Mouse (Mus musculus) gastrocnemius, adult 8-10 months (tissue): Measurements from ENCODE around the gene Cdh26. TPM values are rescaled to one million over a fixed set of nuclear protein-coding genes. Genes with fewer than 3 reads are reported as not detected.

ENCODE experiments used
- DNase-seq, 2 experiments: peaks; one replicate each; pipeline ENCODE4 v3.0.0; 2022; ENCODE audit warnings: low spot score in 2 of 2
- total RNA-seq, 4 experiments: library from RNA; stranded (reverse); gene quantifications; 2 replicates each; pipeline ENCODE4 v1.2.4; 2022

The Cdh26 gene
- total RNA-seq, 4 experiments from 2014 or later = not detected

- DNase-seq = no peak
Measured at GRCm38 (mm10) chr2:178508279-178508678, 77.9 kb downstream of the Cdh26 start.

- no peak for DNase-seq
Measured at GRCm38 (mm10) chr2:178513043-178513442, 82.7 kb downstream of the Cdh26 start.

GRCm38 (mm10) chr2:178513636-178514071 is 83.3 kb downstream of the Cdh26 start:
- DNase-seq = no peak

- no peak for DNase-seq
Measured at GRCm38 (mm10) chr2:178516421-178516820, 86.1 kb downstream of the Cdh26 start.

GRCm38 (mm10) chr2:178516941-178517340 is 86.6 kb downstream of the Cdh26 start:
- DNase-seq = no peak

- DNase-seq = no peak
Measured at GRCm38 (mm10) chr2:178519321-178519720, 89.0 kb downstream of the Cdh26 start.

GRCm38 (mm10) chr2:178520216-178520615 is 89.9 kb downstream of the Cdh26 start:
- no peak for DNase-seq

- no peak for DNase-seq
Measured at GRCm38 (mm10) chr2:178522331-178522730, 92.0 kb downstream of the Cdh26 start.

- no peak for DNase-seq
Measured at GRCm38 (mm10) chr2:178522786-178523185, 92.5 kb downstream of the Cdh26 start.

GRCm38 (mm10) chr2:178526776-178527175 is 96.4 kb downstream of the Cdh26 start:
- no peak for DNase-seq

- DNase-seq = no peak
Measured at GRCm38 (mm10) chr2:178531226-178531625, 100.9 kb downstream of the Cdh26 start.

- DNase-seq = no peak
Measured at GRCm38 (mm10) chr2:178536574-178536973, 106.2 kb downstream of the Cdh26 start.

Other genes starting within 250 kb of the Cdh26 start
- gene Sycp2, start 22.8 kb upstream of the Cdh26 start, total RNA-seq = not detected
- 1 to 10 TPM; 2.9 to 6.2 (median 4.7) TPM for gene Ppp1r3d, start 16.1 kb upstream of the Cdh26 start, total RNA-seq
- 1 to 10 TPM; 2.3 to 5.5 (median 2.6) TPM for gene Fam217b, start 16.0 kb upstream of the Cdh26 start, total RNA-seq